Mouse (Mus musculus) intestine, postnatal 0 days (tissue): ENCODE data around the gene Hs1bp3. TPM values are rescaled to one million over a fixed set of nuclear protein-coding genes. Genes with fewer than 3 reads are reported as not detected.

Experiments used
- ATAC-seq: fragments of 200-750 bp; cut with Nextera tagmentation; 2 replicates; pipeline ENCODE4 v1.8.0; 2017; ENCODE audit warnings: mild to moderate bottlenecking, moderate TSS enrichment, moderate library complexity
- H3K27ac ChIP-seq: fragments of 300-500 bp; sonication (generic); 2 replicates; pipeline ENCODE4 v1.5.1; 2014; ENCODE audit warnings: mild to moderate bottlenecking, low read depth, low read length, moderate library complexity
- H3K27me3 ChIP-seq: fragments of 300-500 bp; sonication (generic); replicated peaks from 2 replicates; pipeline ENCODE4 v1.6.1; 2014; ENCODE audit warnings: low read length, mixed read lengths; ENCODE audit not compliant: control insufficient read depth, insufficient read depth
- H3K36me3 ChIP-seq: fragments of 300-500 bp; sonication (generic); 2 replicates; pipeline ENCODE4 v1.6.1; 2014; ENCODE audit warnings: mild to moderate bottlenecking, moderate library complexity; ENCODE audit not compliant: control insufficient read depth, insufficient read depth
- H3K4me1 ChIP-seq: fragments of 300-500 bp; sonication (generic); replicated peaks from 2 replicates; pipeline ENCODE4 v1.6.1; 2014; ENCODE audit warnings: antibody characterized with exemption, low read length, mixed read lengths; ENCODE audit not compliant: control insufficient read depth, insufficient read depth
- H3K4me2 ChIP-seq: fragments of 300-500 bp; sonication (generic); replicated peaks from 2 replicates; pipeline ENCODE4 v1.6.1; 2014; ENCODE audit warnings: low read depth, mild to moderate bottlenecking, moderate library complexity
- H3K4me3 ChIP-seq: fragments of 300-500 bp; sonication (generic); 2 replicates; pipeline ENCODE4 v1.5.1; 2014; ENCODE audit warnings: low read depth, low read length
- H3K9ac ChIP-seq: fragments of 300-500 bp; sonication (generic); 2 replicates; pipeline ENCODE4 v1.6.1; 2014; ENCODE audit warnings: mild to moderate bottlenecking, low read depth, low read length
- H3K9me3 ChIP-seq: fragments of 300-500 bp; sonication (generic); 2 replicates; pipeline ENCODE4 v1.6.1; 2016; ENCODE audit warnings: mixed run types; ENCODE audit not compliant: control insufficient read depth
- CTCF ChIP-seq: sonication (generic); IDR thresholded peaks from 2 replicates; pipeline ENCODE4 v1.5.1; 2016; ENCODE audit warnings: low read depth, mild to moderate bottlenecking, control low read depth, antibody characterized with exemption, moderate library complexity
- WGBS: fragments of 180-500 bp; shearing (Covaris S2); extraction: QIAGEN DNeasy Blood & Tissue Kit; methylation state at CpG from one replicate; pipeline ENCODE4 v1.1.7; 2014; 5-methylcytosine and 5-hydroxymethylcytosine counted together
- polyA plus RNA-seq: library from polyadenylated mRNA; unstranded; fragments of >200 nt; fragmentation: Nextera tagmentation; extraction: Ambion mirVana; gene quantifications from 2 replicates; pipeline ENCODE4 v1.2.1, GENCODE M21; 2015

Gene Hs1bp3
- polyA plus RNA-seq, 1 experiment from 2014 or later: 20.5 TPM

- Histone ChIP-seq H3K9ac (0 out of 2 replicates have a peak overlapping the region, but pooled peaks have one; percentile 0), H3K4me1 (no peaks in the 10 kb centered on the region; the same call in 1 of the 2 replicates), H3K9me3 (no peaks in the 10 kb centered on the region), H3K36me3 (peaks cover 68% of the 10 kb centered on the region), H3K27ac (no peak overlapping the region), H3K27me3 (no peaks in the 10 kb centered on the region), H3K4me3 (no peak overlapping the region), H3K4me2 (no peak overlapping the region)
- ATAC-seq: no peak
- peak; percentile 34; the same call in 1 of the 2 replicates for TF ChIP-seq CTCF
- 69% methylated on average over 12 of the region's 12 CpGs for WGBS
These were observed 24.2 kb downstream of the Hs1bp3 start for GRCm38 (mm10) chr12:8337286-8338060.

GRCm38 (mm10) chr12:8338491-8338890 is 25.3 kb downstream of the Hs1bp3 start:
- 55% methylated on average over 4 of the region's 4 CpGs for WGBS
- TF ChIP-seq CTCF: no peak

GRCm38 (mm10) chr12:8338918-8339317 is 25.7 kb downstream of the Hs1bp3 start:
- H3K27ac ChIP-seq: no peak overlapping the region
- H3K27me3 ChIP-seq: no peaks in the 10 kb centered on the region
- H3K4me2 ChIP-seq: no peak overlapping the region
- no peak overlapping the region for H3K4me3 ChIP-seq
- no peak for TF ChIP-seq CTCF
- no peaks in the 10 kb centered on the region; the same call in 1 of the 2 replicates for H3K4me1 ChIP-seq
- ATAC-seq: no peak
- 84% methylated on average over 8 of the region's 8 CpGs for WGBS
- no peak overlapping the region for H3K9ac ChIP-seq
- no peaks in the 10 kb centered on the region for H3K9me3 ChIP-seq
- peaks cover 75% of the 10 kb centered on the region for H3K36me3 ChIP-seq

More at GRCm38 (mm10) chr12:8338491-8338890, 25.3 kb downstream of the Hs1bp3 start:
- H3K36me3 ChIP-seq: peaks cover 74% of the 10 kb centered on the region
- ATAC-seq: no peak
- no peaks in the 10 kb centered on the region for H3K9me3 ChIP-seq
- no peaks in the 10 kb centered on the region; the same call in 1 of the 2 replicates for H3K4me1 ChIP-seq
- no peak overlapping the region for H3K27ac ChIP-seq
- no peaks in the 10 kb centered on the region for H3K27me3 ChIP-seq
- H3K4me2 ChIP-seq: no peak overlapping the region
- no peak overlapping the region for H3K9ac ChIP-seq
- H3K4me3 ChIP-seq: no peak overlapping the region

GRCm38 (mm10) chr12:8339591-8340319 is 26.5 kb downstream of the Hs1bp3 start:
- WGBS: 55% methylated on average over 13 of the region's 13 CpGs
- H3K9ac ChIP-seq: no peak overlapping the region

GRCm38 (mm10) chr12:8341008-8341407 is 27.8 kb downstream of the Hs1bp3 start:
- H3K4me3 ChIP-seq: no peak overlapping the region
- no peaks in the 10 kb centered on the region; the same call in 1 of the 2 replicates for H3K4me1 ChIP-seq
- no peak overlapping the region for H3K27ac ChIP-seq
- H3K36me3 ChIP-seq: peaks cover 69% of the 10 kb centered on the region
- H3K27me3 ChIP-seq: no peaks in the 10 kb centered on the region
- 79% methylated on average over 6 of the region's 6 CpGs for WGBS
- H3K9me3 ChIP-seq: no peaks in the 10 kb centered on the region
- no peak overlapping the region for H3K4me2 ChIP-seq
- ATAC-seq: no peak
- TF ChIP-seq CTCF: no peak
- H3K9ac ChIP-seq: no peak overlapping the region

More at GRCm38 (mm10) chr12:8339591-8340319, 26.5 kb downstream of the Hs1bp3 start:
- no peaks in the 10 kb centered on the region for H3K9me3 ChIP-seq
- no peak overlapping the region for H3K27ac ChIP-seq
- no peak overlapping the region for H3K4me2 ChIP-seq
- H3K36me3 ChIP-seq: peaks cover 75% of the 10 kb centered on the region
- no peak for ATAC-seq
- no peaks in the 10 kb centered on the region for H3K27me3 ChIP-seq
- H3K4me1 ChIP-seq: no peaks in the 10 kb centered on the region; the same call in 1 of the 2 replicates
- H3K4me3 ChIP-seq: no peak overlapping the region
- TF ChIP-seq CTCF: no peak

GRCm38 (mm10) chr12:8343381-8343780 is 30.1 kb downstream of the Hs1bp3 start:
- no peak overlapping the region for H3K4me2 ChIP-seq
- H3K27me3 ChIP-seq: no peaks in the 10 kb centered on the region
- WGBS: 96% methylated on average over 3 of the region's 3 CpGs
- no peak overlapping the region for H3K9ac ChIP-seq
- H3K27ac ChIP-seq: no peak overlapping the region
- H3K4me3 ChIP-seq: no peak overlapping the region
- no peaks in the 10 kb centered on the region for H3K4me1 ChIP-seq
- peaks cover 47% of the 10 kb centered on the region for H3K36me3 ChIP-seq
- no peak for ATAC-seq
- no peak for TF ChIP-seq CTCF
- H3K9me3 ChIP-seq: no peaks in the 10 kb centered on the region
